9 mouse cellular contexts compared by ENCODE assay signal in the genomic region with DNA sequence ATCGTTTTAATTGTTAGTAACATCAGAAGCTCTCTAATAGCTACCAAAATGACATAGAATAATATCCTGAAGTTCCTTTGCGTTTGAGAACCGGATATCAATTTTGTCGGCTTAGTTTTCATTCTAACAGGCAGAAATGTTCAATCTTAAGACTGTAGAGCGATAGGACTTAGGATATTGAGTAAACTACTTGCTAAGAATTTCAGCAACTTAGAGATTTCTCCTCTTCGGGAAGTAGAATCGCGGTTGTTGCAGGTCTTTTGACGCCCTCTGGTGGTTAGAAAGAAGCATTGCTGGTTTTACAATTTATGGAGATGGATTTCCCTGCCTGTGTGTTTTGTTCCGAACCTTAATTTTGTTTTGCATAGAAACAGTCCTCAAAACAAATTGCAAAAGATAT. TPM values are rescaled to one million over a fixed set of nuclear protein-coding genes. Genes with fewer than 3 reads are reported as not detected.
DNase-seq lines count a peak whose midpoint lies in the region; ATAC-seq and TF ChIP-seq lines count a peak whose summit lies in the region.
"Had no signal": no experiment of that assay in that cellular context is flagged by ENCODE, and none has a peak within 500 bp of the region (broad histone marks: within the 10 kb centered on the region; RNA-seq: fewer than 3 reads in every experiment).

No protein-coding gene starts in this region.

- no peaks in the 10 kb centered on the region for H3K4me1 ChIP-seq in hindbrain, postnatal 0 days (ENCODE audit: insufficient read depth, low read length)

- no peak overlapping the region for H3K27ac ChIP-seq in layer of hippocampus, adult 2 months
- H3K27ac ChIP-seq in hindbrain, postnatal 0 days = no peak overlapping the region

- H3K36me3 ChIP-seq in hindbrain, postnatal 0 days (ENCODE audit: insufficient read depth, low read length) = no peaks in the 10 kb centered on the region

- WGBS in hindbrain, postnatal 0 days = 22% methylated on average over 10 of the region's 10 CpGs

- peak overlapping the region; percentile 33; the same call in 1 of the 2 replicates for H3K4me3 ChIP-seq in layer of hippocampus, adult 2 months
- H3K4me3 ChIP-seq in hindbrain, postnatal 0 days (ENCODE audit: low read length) = no peak overlapping the region

- no peak overlapping the region for H3K4me2 ChIP-seq in hindbrain, postnatal 0 days (ENCODE audit: low read depth, low read length)

- peak; percentile 97 for TF ChIP-seq CTCF in layer of hippocampus, adult 2 months (conservative IDR thresholded peaks at IDR 0.05)
- peak; percentile 85 for TF ChIP-seq CTCF in hindbrain, postnatal 0 days (IDR thresholded peaks at IDR 0.05; ENCODE audit: low read depth)

- no peaks in the 10 kb centered on the region for H3K9me3 ChIP-seq in hindbrain, postnatal 0 days (ENCODE audit: low read length)

- no peak overlapping the region for H3K9ac ChIP-seq in hindbrain, postnatal 0 days (replicated peaks; ENCODE audit: low read length)

- peak; percentile 45; the same call in 1 of the 2 replicates for ATAC-seq in cerebellum, adult (ENCODE audit: insufficient number of reproducible peaks, low FRiP score, low TSS enrichment)
- no peak for ATAC-seq in hindbrain, postnatal 0 days

- DNase-seq in cerebellum, postnatal 4 days (ENCODE audit: low spot score in 2 of 2) = no peak
- DNase-seq in layer of hippocampus, adult 2 months (ENCODE audit: low spot score in 2 of 2) = peak in 1 of 2 experiments; percentile 17
- DNase-seq in layer of hippocampus, adult 9-11 months = no peak
- peak; percentile 47 for DNase-seq in Muller cell, postnatal 12 days (ENCODE audit: inconsistent ontology term)
- DNase-seq in hindbrain, postnatal 0 days (ENCODE audit: low spot score) = peak; percentile 85
- no peak for DNase-seq in adrenal gland, adult 8-10 months
- DNase-seq in natural killer cell, adult 2 months (ENCODE audit: low spot score in 2 of 2) = no peak
- DNase-seq: kidney, adult 11 months had no signal

- H3K27me3 ChIP-seq in hindbrain, postnatal 0 days (ENCODE audit: insufficient read depth, low read length) = no peaks in the 10 kb centered on the region

RNA-seq across cellular contexts. Expression of gene B430218F22Rik, which starts 36.2 kb away (rescaled TPM):
- total RNA-seq in layer of hippocampus, adult 2 months (2021) = under 1 TPM in 1 of 2 experiments, not detected in 1; 0.54 TPM
- 0.10 and 1.1 TPM in 2 replicates for total RNA-seq in hindbrain, postnatal 0 days (2014; rRNA removed)
- polyA plus RNA-seq in hindbrain, postnatal 0 days (2015; fragmentation: Nextera tagmentation; extraction: Ambion mirVana) = 2.4 and 2.6 TPM in 2 replicates
- total RNA-seq in adrenal gland, adult 8-10 months (2022) = under 1 TPM in 2 of 4 experiments, not detected in 2; 0.26 to 0.31 TPM

RNA-seq across cellular contexts. Expression of gene Mrps30, which starts 36.8 kb away (rescaled TPM):
- total RNA-seq in layer of hippocampus, adult 2 months (2021) = 10 to 100 TPM; 17.3 to 17.6 TPM
- total RNA-seq in hindbrain, postnatal 0 days (2014; rRNA removed) = 22.3 and 27.7 TPM in 2 replicates
- polyA plus RNA-seq in hindbrain, postnatal 0 days (2015; fragmentation: Nextera tagmentation; extraction: Ambion mirVana) = 31.0 and 31.5 TPM in 2 replicates
- 10 to 100 TPM; 24.2 to 28.8 (median 26.5) TPM for total RNA-seq in adrenal gland, adult 8-10 months (2022)

Comparison
In these comparisons a context has a peak if more than half of its experiments do, and no peak if none do; other contexts are left out.
1. DNase-seq: peak in Muller cell, postnatal 12 days (single experiment) and hindbrain, postnatal 0 days (single experiment); none in cerebellum, postnatal 4 days (0 of 2), layer of hippocampus, adult 9-11 months (single experiment), adrenal gland, adult 8-10 months (single experiment) and natural killer cell, adult 2 months (0 of 2).